Mouse (Mus musculus): ENCODE measurements around the gene Asap3. TPM values are rescaled to one million over a fixed set of nuclear protein-coding genes. Genes with fewer than 3 reads are reported as not detected.
A peak's percentile ranks its signal among the peaks of the same experiment; 100 is the strongest.

The Asap3 gene
- polyA plus RNA-seq, 1 experiment from 2014 or later: 10.4 TPM

GRCm38 (mm10) chr4:136289918-136290780 lies 84.0 kb downstream of the Asap3 start:
- Histone ChIP-seq H3K9ac (peak overlapping the region; percentile 36; the same call in 1 of the 2 replicates), H3K4me3 (no peak overlapping the region), H3K27me3 (replicated peaks) (peaks cover 23% of the 10 kb centered on the region), H3K4me1 (peaks cover 22% of the 10 kb centered on the region), H3K36me3 (peaks cover 70% of the 10 kb centered on the region), H3K4me2 (replicated peaks) (peak overlapping the region; percentile 29), H3K9me3 (peaks cover 5% of the 10 kb centered on the region), H3K27ac (no peak overlapping the region)
- 31% methylated on average over 66 of the region's 66 CpGs for WGBS
- ATAC-seq (ENCODE audit: low FRiP score, low read depth): no peak

DNA sequence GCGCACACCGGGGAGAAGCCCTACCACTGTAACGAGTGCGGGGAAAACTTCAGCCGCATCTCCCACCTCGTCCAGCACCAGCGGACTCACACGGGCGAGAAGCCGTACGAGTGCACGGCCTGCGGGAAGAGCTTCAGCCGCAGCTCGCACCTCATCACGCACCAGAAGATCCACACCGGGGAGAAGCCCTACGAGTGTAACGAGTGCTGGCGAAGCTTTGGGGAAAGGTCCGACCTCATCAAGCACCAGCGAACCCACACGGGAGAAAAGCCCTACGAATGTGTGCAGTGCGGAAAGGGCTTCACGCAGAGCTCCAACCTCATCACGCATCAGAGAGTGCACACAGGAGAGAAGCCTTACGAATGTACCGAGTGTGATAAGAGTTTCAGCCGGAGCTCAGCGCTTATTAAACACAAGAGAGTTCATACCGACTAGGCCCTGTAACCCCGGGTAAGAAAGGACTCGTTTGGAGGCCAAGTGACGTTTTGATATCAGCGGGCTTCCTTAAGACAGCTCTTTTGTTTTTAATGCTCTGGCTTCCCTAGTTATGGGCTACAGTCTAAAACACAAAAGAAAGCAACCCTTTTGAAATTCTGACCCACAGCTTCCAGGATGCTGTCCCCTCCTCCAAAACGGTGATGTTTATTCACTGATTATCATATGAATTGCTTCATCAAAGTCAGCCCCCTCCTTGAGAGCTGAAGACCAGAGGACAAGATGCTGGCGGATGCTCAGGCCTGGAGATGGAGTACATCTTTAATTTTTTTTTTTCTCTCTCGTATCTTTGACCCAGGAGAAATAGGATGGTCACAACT lies 84.8 kb downstream of the Asap3 start:
- Histone ChIP-seq H3K9ac (peak overlapping the region; percentile 36; the same call in 1 of the 2 replicates), H3K27me3 (replicated peaks) (peaks cover 23% of the 10 kb centered on the region), H3K4me1 (peaks cover 22% of the 10 kb centered on the region), H3K4me2 (replicated peaks) (peak overlapping the region; percentile 29), H3K36me3 (peaks cover 70% of the 10 kb centered on the region), H3K9me3 (peaks cover 5% of the 10 kb centered on the region), H3K27ac (no peak overlapping the region), H3K4me3 (no peak overlapping the region)
- no peak for ATAC-seq (ENCODE audit: low FRiP score, low read depth)
- WGBS: 38% methylated on average over 39 of the region's 39 CpGs

DNA sequence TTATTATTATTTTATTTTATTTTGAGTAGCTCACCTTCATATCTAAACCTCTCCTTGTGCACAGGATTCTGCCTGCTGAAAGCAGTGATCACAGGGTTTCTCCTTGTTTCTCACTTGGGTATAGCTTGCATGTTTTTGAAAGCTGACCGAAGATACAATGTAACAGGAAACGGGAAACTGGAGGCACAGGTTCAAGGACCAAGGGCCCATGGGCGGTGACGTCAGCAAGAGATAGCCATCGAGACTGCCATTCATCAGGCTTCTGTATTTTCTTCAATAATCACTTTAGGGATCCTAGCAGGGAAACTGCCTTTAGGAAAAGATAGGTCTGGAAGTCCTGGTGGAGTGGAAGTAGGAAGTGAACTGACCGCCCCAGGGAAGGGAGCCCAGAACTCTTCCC lies 85.5 kb downstream of the Asap3 start:
- Histone ChIP-seq H3K4me1 (peaks cover 17% of the 10 kb centered on the region), H3K4me2 (replicated peaks) (no peak overlapping the region), H3K4me3 (no peak overlapping the region), H3K27me3 (replicated peaks) (peaks cover 23% of the 10 kb centered on the region), H3K36me3 (peaks cover 74% of the 10 kb centered on the region), H3K9ac (no peak overlapping the region), H3K9me3 (peaks cover 5% of the 10 kb centered on the region), H3K27ac (no peak overlapping the region)
- whole genome bisulfite sequencing: 96% methylated on average over 6 of the region's 6 CpGs
- no peak for ATAC-seq (ENCODE audit: low FRiP score, low read depth)

Other genes with a start within 250 kb of the Asap3 start
- gene Gale, start 242.6 kb upstream of the Asap3 start, polyA plus RNA-seq (2016; fragmentation: Nextera tagmentation; extraction: Ambion mirVana): 34.8 and 38.9 TPM in 2 replicates
- 189 and 194 TPM in 2 replicates for gene Lypla2, start 233.7 kb upstream of the Asap3 start, polyA plus RNA-seq (2016; fragmentation: Nextera tagmentation; extraction: Ambion mirVana)
- 63.2 and 63.3 TPM in 2 replicates for gene Pithd1, start 219.1 kb upstream of the Asap3 start, polyA plus RNA-seq (2016; fragmentation: Nextera tagmentation; extraction: Ambion mirVana)
- gene Eloa, start 184.6 kb upstream of the Asap3 start, polyA plus RNA-seq (2016; fragmentation: Nextera tagmentation; extraction: Ambion mirVana): 32.1 and 35.0 TPM in 2 replicates
- gene Rpl11, start 152.9 kb upstream of the Asap3 start, polyA plus RNA-seq (2016; fragmentation: Nextera tagmentation; extraction: Ambion mirVana): 293 and 294 TPM in 2 replicates
- 325 and 330 TPM in 2 replicates for gene Id3, start 62.9 kb upstream of the Asap3 start, polyA plus RNA-seq (2016; fragmentation: Nextera tagmentation; extraction: Ambion mirVana)
- gene E2f2, start 34.0 kb upstream of the Asap3 start, polyA plus RNA-seq (2016; fragmentation: Nextera tagmentation; extraction: Ambion mirVana): 9.5 and 10.4 TPM in 2 replicates
- 3.0 and 4.5 TPM in 2 replicates for gene Tcea3, start 41.4 kb downstream of the Asap3 start, polyA plus RNA-seq (2016; fragmentation: Nextera tagmentation; extraction: Ambion mirVana)
- 38.3 and 39.7 TPM in 2 replicates for gene Zfp46, start 78.3 kb downstream of the Asap3 start, polyA plus RNA-seq (2016; fragmentation: Nextera tagmentation; extraction: Ambion mirVana)
- gene Hnrnpr, start 104.6 kb downstream of the Asap3 start, polyA plus RNA-seq (2016; fragmentation: Nextera tagmentation; extraction: Ambion mirVana): 221 and 229 TPM in 2 replicates
- gene Htr1d, start 217.2 kb downstream of the Asap3 start, polyA plus RNA-seq (2016; fragmentation: Nextera tagmentation; extraction: Ambion mirVana): 0.31 and 0.58 TPM in 2 replicates